Mouse (Mus musculus): ENCODE results near the gene Tfeb. TPM values are rescaled to one million over a fixed set of nuclear protein-coding genes. Genes with fewer than 3 reads are reported as not detected.
A peak's percentile ranks its signal among the peaks of the same experiment; 100 is the strongest.

The Tfeb gene
- 1 to 10 TPM; 5.0 to 5.7 TPM for total RNA-seq (2021)

DNA sequence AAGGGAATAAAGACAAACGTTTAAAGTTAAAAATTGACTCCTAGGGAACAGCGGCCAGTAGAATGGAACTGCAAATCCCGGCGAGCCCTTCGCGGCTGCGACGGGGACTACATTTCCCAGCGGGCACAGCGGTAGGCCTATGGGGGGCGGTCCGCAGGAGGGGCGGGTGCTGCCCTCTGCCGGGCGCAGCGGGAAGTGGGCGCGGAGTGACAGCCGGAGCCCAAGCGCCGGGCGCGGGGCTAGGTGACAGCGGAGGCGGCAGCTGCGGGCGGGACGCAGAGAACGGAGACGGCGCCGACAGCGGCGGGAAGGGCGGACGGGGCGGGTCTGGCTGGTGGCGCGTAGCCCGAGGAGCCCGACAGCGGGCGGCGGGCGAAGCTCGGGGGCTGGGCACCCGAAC lies at the start of gene Tfeb:
TSS of gene Tfeb (plus strand) at position 175 of the 400 bp plus-strand sequence.
- intact Hi-C loops (cut with DNase I) = no loop called here

GRCm38 (mm10) chr17:47687409-47688343 lies 49.2 kb upstream of the Tfeb start:
- DNase-seq = peak; percentile 96
- intact Hi-C loops (cut with DNase I) = no loop called here

More for the DNA sequence above, at the start of gene Tfeb:
- peak; percentile 98 for DNase-seq

- intact Hi-C loops (cut with DNase I) = no loop called here
- no peak for DNase-seq
Measured at GRCm38 (mm10) chr17:47688344-47688607, 48.6 kb upstream of the Tfeb start, which contains the start of gene Tomm6. Gene Tomm6 (minus strand): TSS chr17:47688386.

GRCm38 (mm10) chr17:47688608-47689575 lies 47.9 kb upstream of the Tfeb start, which contains the start of gene Frs3:
Gene Frs3 (plus strand): TSS chr17:47689030.
- intact Hi-C loops (cut with DNase I) = no loop called here
- peak; percentile 78 for DNase-seq

DNA sequence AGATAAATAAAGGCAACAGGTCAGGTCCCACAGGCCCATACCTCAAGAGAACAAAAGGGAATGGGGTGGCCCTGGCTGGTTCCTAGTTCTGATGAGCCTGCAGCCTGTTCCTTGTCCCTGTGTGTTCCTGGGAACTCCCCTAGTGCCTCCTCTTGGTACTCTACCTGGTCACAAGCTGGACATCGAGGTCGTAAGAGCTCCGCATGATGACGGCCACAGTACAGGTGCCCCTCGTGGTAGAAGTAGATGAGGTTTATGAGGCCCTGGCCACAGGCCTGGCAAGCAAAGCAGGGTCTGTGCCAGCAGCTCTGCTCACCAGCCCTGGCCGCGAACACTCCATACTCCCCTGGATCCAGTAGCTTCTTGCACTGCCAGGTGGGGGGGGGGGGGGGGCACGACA lies 46.9 kb upstream of the Tfeb start:
- no peak for DNase-seq
- intact Hi-C loops (cut with DNase I) = no loop called here

GRCm38 (mm10) chr17:47691650-47692049 lies 45.2 kb upstream of the Tfeb start:
- intact Hi-C loops (cut with DNase I) = no loop called here
- DNase-seq = no peak

DNA sequence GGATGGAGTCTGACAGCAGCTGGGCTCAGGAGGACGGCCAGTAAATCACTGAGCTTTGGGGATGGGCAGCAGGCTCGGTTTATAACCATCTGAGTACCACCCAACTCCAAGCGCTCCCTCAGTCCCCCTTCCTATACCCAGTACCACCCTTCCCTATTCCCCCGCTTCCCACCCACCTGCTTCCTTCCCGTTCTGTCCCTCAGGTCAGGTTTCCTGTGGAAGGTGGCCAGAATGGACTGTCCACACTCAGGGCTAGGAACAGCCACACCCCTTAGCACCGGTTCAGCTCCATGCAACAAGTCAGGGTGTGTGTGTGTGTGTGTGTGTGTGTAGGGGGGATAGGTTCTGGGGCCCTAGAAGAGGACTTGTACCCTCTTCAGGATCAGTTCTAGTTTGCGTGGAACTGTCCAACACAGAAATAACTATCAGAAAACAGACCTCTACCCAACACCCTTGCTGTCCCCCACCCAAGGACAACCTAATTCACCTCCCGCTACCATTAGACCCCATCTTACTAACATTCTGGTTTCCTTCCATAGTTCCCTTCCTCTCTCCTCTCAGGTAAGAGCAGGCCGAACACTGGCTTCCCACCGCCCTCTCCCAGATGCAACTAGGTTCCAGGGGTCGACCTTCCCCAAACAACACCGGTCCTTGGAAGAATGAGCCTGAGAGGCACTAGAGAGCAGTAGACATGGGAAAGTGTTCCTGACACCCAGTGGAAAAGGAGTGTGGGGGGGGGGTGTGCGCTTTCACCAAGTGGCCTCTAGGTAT lies 43.0 kb upstream of the Tfeb start:
- intact Hi-C loops (cut with DNase I) = no loop called here
- no peak for DNase-seq

DNA sequence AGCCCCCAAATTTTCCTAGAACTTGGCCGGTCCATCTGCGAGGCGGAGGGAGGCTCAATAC lies 42.6 kb upstream of the Tfeb start, which contains the start of gene Gm21981:
TSS of gene Gm21981 (minus strand) at position 14 of the 61 bp plus-strand sequence.
- intact Hi-C loops (cut with DNase I) = no loop called here
- DNase-seq = no peak

DNA sequence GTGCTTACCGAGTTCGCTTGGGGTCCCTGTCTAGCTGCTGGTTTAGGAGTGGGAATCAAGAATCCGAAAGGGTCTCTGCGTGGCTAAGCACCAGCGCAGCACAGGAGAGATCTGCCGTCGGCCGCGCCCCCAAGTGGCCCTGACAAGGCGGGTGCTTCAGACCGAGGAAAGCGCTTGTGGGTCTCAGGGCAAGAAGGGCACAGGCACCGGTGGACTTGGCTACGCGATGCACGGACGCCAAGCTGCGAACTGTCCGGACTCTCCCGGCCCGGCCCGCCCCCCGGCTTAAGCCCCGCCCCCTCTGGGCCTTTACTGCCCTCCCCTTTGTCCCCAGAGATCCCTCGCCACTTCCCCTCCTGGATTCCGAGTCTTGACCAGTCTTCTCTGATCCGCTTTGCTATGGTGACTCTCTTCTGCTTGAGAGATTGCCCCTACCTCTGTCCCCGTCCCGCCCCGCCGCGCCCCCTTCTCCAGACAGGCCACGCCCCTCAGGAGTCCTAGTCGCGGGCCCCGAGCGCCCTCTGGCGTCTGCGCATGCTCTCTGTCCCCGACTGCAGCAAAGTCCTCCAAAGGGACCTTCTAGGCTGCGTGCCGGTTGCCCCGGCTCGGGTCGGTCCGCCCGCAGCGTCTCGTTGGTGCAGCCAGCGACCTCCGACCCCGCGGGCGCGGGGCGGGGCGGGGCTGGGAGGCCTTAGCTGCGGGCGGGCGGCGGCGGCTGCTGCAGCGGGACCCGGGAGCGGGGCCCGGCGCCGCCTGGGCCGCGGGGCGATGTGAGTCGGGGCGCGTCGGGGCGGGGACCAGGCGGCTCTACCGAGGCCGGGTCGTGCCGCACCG lies 42.1 kb upstream of the Tfeb start, which contains the start of gene Prickle4:
TSS of gene Prickle4 (minus strand) at position 234 of the 834 bp plus-strand sequence.
- intact Hi-C loops (cut with DNase I) = no loop called here
- peak; percentile 99 for DNase-seq

DNA sequence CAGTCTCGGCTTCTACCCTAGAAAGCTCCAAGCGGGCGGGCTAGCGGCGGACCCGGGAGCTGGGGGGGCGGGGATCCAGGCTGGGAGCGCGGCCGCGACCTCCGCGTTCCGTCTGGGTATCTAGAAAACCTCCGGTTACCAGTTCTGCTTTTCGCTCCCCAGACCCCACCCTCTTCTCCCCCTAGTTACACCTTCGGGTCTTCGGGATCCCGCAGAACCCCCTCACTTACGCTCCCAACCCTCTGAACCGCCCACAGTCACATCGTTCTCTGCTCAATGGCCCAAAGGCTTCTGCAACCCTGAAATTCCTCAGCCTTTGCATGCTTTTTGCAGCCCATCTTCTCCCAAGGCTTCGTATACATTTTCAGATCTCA lies 41.5 kb upstream of the Tfeb start:
- DNase-seq = no peak
- intact Hi-C loops (cut with DNase I) = no loop called here

GRCm38 (mm10) chr17:47698156-47698555 lies 38.7 kb upstream of the Tfeb start:
- no peak for DNase-seq
- intact Hi-C loops (cut with DNase I) = no loop called here

DNA sequence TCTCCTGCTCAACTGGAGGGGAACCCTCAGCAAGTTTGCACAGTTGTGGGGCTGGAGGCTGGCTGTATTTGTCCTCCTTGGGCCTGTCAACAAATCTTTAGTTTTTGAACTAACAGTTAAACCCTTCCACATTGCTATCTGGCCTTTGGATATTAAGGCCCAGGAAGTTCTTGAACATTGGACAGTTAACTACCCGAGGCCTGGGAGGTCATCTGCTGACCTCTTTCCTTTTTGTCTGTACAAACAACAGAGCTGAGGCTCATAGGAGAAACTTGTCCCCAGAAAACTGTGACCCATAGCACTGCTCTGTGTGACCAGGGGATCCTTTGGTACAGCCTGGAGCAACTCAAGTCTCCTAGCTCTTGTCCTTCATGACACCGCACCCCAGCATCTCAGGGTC lies 37.8 kb upstream of the Tfeb start:
- intact Hi-C loops (cut with DNase I) = no loop called here
- no peak for DNase-seq

- no peak for DNase-seq
- intact Hi-C loops (cut with DNase I) = no loop called here
Measured at GRCm38 (mm10) chr17:47701793-47702192, 35.0 kb upstream of the Tfeb start.

DNA sequence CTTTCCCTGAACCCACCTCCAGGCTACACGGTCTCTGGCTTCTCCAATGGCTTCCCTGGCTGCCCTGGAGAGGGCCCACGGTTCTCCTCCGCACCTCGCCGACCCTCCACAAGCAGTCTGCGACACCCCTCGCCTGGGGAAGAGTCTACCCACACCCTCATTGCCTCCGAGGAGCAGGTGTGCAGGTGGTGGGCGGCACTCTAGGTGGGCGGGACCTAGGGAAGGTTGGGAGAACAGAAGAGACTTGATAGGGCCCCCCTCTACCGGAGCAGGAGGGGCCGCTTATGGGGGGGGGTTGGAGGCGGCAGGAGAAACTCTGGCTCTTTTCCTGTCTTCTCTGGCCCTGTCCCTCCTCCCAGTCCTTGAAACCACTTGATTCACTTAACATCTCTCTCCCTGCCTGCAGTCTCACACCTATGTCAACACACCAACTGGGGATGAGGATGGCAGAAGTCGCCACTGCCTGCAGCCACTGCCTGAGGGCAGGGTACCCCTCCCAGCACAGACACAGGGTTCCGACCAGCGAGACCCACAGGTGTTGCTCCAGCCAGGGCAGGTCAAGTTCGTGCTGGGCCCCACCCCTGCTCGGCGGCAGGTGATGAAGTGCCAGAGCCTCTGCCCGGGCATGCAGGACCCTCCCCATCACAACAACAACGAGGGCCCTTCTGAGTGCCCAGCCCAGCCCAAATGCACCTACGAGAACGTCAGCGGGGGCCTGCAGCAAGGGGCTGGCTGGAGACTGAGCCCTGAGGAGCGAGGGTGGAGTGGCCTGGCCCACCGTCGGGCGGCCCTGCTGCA lies 34.1 kb upstream of the Tfeb start:
- intact Hi-C loops (cut with DNase I) = no loop called here
- no peak for DNase-seq

DNA sequence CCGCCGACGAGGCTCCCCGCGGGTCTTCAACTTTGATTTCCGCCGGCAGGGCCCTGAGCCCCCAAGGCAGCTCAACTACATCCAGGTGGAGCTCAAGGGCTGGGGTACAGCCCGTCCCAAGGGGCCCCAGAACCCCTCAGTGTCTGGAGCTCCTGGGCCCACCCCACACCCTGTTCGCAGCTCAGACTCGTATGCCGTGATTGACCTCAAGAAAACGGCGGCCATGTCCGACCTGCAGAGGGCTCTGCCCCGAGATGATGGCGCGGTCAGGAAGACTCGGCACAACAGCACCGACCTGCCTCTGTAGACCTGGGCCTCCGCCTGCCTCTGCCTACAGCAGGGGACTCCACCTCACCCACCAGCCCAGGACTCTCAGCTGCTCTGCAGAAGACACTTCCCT lies 33.3 kb upstream of the Tfeb start:
- intact Hi-C loops (cut with DNase I) = no loop called here
- no peak for DNase-seq

DNA sequence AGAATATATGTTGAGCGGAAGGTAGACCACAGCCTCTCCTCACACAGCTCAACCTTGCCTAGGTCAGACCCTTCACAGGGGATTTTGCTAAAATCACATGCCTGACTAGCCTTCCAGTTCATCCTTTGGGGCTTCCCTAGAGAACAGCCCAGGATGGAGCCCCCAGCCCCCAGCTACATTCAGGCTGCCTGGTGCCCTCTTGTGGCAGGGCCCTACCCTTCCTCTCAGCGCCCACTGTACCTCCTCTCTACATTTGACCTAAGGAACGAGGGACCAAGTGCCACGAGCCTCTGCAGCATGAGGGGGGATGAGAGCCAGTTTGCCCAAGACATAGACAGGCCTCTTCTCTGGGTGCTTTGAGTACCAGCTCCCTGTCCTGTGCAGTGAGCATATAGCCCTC lies 32.1 kb upstream of the Tfeb start:
- DNase-seq = no peak
- intact Hi-C loops (cut with DNase I) = no loop called here

DNA sequence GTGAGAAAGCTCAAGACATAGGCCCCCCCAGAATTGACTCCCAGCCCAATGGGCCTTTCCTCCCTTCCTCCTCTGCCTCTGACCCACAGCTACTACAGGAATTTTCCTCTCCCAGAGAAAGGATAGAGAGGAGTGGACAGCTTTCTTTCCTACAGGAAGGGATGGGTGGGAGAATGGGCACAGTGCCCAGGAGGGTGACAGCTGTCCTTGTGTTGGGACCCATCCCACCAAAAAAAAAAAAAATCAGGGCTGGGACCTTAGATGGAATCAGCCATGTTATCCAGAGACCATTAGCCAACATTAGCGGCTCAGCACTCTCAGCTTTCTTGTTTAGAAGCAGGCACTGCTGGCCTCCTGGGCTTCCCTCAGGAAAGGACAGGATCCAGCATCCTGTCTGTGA lies 30.6 kb upstream of the Tfeb start:
- intact Hi-C loops (cut with DNase I) = no loop called here
- peak; percentile 60 for DNase-seq

- intact Hi-C loops (cut with DNase I) = no loop called here
- no peak for DNase-seq
Measured at GRCm38 (mm10) chr17:47707961-47708360, 28.9 kb upstream of the Tfeb start.

GRCm38 (mm10) chr17:47708972-47709371 lies 27.9 kb upstream of the Tfeb start:
- intact Hi-C loops (cut with DNase I) = no loop called here

GRCm38 (mm10) chr17:47710036-47710435 lies 26.8 kb upstream of the Tfeb start:
- DNase-seq = no peak
- intact Hi-C loops (cut with DNase I) = no loop called here

More at GRCm38 (mm10) chr17:47708972-47709371, 27.9 kb upstream of the Tfeb start:
- no peak for DNase-seq
